Mouse (Mus musculus): ENCODE measurements at regions not wholly inside any gene's neighbourhood (a gene's known extent, or its start where the extent isn't known, plus 50 kb on each side); places are given as distances from the start of the nearest gene placed in this dataset.

GRCm38 (mm10) chr13:107944831-107945230, 99.4 kb upstream of the Smim15 start:
- no peak for DNase-seq (ENCODE audit: low spot score in 2 of 2)

DNA sequence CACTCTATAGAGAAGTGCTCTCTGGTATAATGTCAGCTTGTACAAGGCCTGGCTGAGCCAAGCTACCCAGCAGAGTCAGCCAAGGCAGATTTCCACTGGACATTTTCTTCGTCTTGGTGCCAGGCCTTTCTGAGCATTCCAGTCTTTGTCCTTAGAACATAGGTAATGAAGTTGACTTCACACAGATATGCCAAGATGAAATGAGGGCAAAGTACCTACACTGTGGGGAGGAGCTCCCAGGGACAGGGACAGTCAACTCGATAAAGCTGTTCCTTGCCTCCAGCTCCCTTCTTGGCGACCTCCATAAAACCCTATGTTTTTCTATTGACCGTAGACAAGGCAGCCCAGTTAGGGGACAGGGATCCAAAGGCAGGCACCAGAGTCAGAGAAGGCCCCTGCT, 101.3 kb upstream of the Smim15 start:
- DNase-seq (ENCODE audit: low spot score in 2 of 2), result no peak

- DNase-seq (ENCODE audit: low spot score in 2 of 2), result no peak
Observed at GRCm38 (mm10) chr13:107942297-107942962, 101.8 kb upstream of the Smim15 start.

- DNase-seq (ENCODE audit: low spot score in 2 of 2), result no peak
Observed at GRCm38 (mm10) chr13:107939916-107940646, 104.2 kb upstream of the Smim15 start.

GRCm38 (mm10) chr13:107935611-107936010, 108.6 kb upstream of the Smim15 start:
- no peak for DNase-seq (ENCODE audit: low spot score in 2 of 2)

DNA sequence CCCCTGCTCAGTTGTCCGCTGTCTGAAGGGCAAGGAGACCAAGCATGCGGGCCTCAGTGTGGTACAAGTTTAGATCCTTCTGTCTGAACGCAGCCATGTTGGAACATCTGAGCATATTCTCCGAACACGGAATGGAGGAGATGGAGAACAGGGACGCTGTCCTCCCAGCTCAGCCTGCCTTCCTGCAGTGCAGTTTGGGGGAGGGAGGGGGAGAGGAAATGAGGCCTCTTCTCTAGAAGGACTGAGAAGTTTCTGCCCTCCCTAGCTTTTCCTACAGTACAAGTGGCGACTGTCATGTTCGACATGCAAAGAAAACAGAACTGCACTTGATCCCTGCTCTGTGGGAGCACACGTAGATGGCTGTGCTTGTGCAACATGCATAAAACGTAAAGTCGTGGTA, 109.6 kb upstream of the Smim15 start:
- no peak for DNase-seq (ENCODE audit: low spot score in 2 of 2)

GRCm38 (mm10) chr13:107933598-107934571, 110.4 kb upstream of the Smim15 start:
- no peak for DNase-seq (ENCODE audit: low spot score in 2 of 2)

- DNase-seq (ENCODE audit: low spot score in 2 of 2), result no peak
Observed at GRCm38 (mm10) chr13:107932423-107933032, 111.7 kb upstream of the Smim15 start.

GRCm38 (mm10) chr13:107931216-107931615, 113.0 kb upstream of the Smim15 start:
- no peak for DNase-seq (ENCODE audit: low spot score in 2 of 2)

DNA sequence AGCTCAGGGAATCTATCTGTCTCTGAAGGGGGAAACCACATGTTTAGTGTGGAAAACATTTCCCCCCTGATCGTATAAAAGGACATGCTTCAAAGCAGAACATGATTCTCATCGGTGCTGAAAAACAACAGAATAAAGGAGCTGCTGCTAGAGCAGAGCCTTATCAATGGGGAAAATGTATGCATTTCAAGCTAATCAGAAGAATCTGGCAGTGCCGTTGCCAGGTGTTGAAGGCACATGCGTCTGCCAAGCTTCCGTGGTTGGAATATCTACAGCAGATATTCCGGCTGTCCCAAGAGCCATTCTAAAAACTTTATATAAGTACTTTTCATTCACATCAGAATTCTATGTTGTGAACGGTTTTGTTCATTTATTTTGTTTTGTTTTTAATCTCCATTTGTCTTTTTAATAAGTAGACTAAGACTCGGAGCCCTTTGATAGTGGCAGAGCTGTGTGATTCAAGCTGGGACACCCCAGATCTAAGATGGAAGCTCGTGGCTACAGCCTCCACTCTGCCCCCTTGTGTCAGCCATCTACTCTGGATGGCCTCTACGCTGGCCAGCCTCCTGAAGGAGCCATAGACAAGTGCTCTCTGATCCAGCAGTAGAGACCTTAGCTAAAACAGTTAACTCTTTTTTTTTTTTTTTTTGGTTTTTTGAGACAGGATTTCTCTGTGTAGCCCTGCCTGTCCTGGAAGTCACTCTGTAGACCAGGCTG, 116.6 kb upstream of the Smim15 start:
- DNase-seq (ENCODE audit: low spot score in 2 of 2), result no peak

DNA sequence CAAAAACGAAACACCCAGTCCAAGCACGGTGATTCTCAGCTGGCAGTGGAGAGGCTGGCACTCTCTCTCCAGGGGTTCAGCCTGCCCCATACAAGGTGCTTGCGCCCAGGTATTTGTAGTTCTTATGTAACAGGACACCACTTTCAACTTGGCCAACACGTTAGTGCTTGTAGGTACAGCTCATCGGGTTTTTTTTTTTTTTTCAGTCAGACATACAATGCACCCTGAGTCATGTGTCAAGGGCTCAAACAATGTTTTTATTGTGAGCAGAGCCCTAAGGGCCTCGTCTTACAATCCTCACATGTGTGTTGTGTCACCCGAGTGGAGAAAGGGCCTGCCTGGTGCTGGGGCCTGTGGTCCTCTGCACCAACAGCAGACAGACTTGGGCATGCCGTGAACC, 118.8 kb upstream of the Smim15 start:
- DNase-seq (ENCODE audit: low spot score in 2 of 2), result no peak

DNA sequence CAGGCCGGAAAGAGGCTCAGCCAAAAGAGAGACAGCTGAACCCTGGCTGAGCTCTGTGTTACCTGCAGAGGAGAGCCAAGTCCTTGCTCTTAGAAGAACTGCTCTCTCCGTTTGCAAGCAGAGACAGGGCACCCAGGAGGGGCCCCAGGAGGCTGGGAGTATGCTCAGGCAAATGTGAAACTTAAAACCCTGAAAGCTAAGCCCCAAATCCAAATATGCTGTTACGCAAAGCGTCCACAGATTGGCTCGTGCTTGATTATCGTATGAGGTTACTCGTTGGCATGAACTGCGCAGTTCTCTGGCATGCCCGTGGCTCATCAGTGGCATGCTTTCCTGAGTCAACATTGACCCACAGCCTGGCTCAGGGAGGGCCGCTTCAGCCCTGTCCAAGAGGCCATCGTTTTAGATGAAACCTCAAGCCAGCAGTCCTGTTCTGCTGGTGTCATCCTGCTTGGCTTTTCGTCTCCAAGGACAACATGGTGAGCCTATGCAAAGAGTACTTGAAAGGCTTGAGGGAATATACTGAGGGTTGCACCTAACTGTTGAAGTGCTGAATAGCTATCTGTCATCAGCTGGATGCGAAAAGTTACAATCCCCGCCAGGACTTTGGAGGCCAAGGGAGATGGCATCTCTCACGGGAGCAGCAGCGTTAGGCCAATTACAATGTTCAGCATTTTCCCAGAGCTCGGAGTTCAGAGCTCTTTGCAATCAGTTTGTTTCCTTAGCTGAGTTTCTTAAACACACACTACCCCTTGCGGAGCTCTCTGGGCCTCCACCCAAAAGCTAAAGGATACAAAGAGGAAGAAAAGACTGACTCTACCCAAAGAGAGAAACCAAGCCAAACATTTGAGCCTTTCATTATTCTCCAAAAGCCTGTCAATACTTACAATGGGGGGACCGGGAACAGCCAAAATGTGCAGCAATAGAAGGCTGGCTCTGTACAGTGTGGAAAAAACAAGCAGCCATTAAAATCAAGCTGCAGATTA, 120.8 kb upstream of the Smim15 start:
- DNase-seq (ENCODE audit: low spot score in 2 of 2), result no peak

DNA sequence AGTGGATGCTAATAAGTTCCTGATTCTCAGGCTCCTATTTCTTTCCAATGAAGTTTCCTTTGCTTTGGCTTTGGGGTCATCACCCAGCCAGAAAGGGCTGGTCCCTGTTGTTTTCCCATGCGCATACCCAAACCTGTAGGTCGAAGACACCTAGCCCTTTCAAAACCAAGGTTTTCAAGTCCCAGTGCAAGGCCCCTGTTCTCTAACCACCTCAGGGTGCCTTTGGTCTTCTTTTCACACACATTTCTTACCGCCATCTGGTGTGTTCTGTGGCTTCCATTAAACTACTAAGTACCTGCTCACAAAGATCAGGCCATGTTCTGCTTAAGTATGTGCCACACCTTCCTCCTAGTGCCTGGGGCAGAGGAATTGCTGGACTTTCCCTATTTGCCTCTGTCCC, 124.8 kb upstream of the Smim15 start:
- DNase-seq (ENCODE audit: low spot score in 2 of 2), result no peak

DNA sequence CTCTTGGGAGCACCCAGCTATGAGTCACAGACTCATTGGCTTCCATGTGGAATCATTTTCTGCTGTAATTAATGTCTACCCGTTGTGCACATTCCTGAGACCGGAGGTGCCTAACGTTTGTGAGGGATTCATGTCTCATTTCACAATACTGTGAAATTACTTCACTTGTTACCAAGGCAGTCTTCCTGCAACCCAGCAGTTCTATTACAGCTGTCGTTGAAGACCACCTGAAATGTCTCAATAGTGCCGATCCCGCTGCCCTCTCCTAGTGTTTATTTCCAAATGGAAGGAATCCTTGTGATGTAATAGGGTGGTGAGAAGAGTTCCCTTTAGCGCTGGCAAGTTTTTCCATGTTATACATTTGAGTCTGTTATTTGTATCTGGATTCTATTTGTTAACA, 125.8 kb upstream of the Smim15 start:
- no peak for DNase-seq (ENCODE audit: low spot score in 2 of 2)

GRCm38 (mm10) chr13:107918065-107918464, 126.2 kb upstream of the Smim15 start:
- no peak for DNase-seq (ENCODE audit: low spot score in 2 of 2)

DNA sequence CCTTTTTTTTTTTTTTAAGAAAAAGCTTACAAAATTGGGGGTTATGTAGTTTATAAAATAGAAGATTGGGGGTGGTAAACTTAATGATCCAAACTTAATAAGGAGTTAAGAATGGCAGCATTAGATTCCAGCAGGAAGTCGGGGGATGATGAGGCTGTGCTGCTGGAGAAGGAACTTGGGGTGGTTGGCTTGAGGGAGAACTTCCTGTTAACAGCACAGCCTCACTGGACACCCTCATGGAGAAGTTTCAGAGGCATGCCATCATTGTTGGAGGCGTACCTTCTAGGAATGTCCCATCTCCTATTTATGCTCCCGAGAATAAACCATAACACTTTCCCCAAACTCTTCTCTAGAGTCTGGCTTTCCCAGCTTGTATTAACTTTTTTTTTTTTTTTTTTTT, 126.7 kb upstream of the Smim15 start:
- no peak for DNase-seq (ENCODE audit: low spot score in 2 of 2)

DNA sequence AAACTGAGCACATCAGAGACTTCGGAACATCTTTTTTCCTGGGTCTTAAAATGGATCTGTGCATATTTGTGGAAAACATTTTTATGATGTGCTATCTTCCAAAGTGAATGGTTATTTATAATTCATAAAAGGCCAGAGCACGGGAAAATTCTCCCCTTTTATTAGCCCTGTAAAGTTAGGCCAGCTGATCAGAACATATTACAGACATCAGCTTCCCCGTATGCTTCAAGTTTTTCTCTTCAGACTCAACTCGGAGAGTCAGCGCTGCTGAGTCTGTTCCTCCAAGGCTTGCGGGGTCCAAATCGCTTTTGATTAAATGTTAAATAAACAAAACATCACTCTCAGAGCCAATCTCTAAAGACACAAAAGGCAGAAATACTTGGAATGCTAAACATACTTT, 134.1 kb upstream of the Smim15 start:
- DNase-seq (ENCODE audit: low spot score in 2 of 2), result no peak

- no peak for DNase-seq (ENCODE audit: low spot score in 2 of 2)
Observed at GRCm38 (mm10) chr13:107909343-107910067, 134.7 kb upstream of the Smim15 start.

DNA sequence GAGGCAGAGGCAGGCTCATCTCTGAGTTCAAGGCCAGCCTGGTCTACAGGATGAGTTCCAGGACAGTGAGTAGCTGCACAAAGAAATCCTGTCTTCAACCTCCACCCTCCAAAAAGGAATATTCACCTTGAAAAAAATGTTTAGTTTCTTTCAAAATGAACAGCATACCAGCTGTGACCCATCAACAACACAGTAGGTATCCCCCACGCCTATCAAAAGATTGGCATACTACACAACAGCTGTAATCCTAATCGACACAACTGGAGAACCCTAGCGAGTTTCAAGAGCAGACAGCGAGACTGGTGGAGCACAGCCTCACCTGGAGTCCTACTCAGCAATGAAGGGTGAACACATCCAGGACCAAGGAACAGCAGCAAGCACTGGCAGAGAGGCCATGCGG, 136.3 kb upstream of the Smim15 start:
- DNase-seq (ENCODE audit: low spot score in 2 of 2), result no peak

Data from frontal cortex, postnatal 36 days (tissue).